Mouse (Mus musculus): ENCODE results near the gene Calr. TPM values are rescaled to one million over a fixed set of nuclear protein-coding genes. Genes with fewer than 3 reads are reported as not detected.
A peak's percentile ranks its signal among the peaks of the same experiment; 100 is the strongest.

Calr gene
- total and polyA plus RNA-seq, 2 experiments from 2014 or later, result 350 to 457 TPM

DNA sequence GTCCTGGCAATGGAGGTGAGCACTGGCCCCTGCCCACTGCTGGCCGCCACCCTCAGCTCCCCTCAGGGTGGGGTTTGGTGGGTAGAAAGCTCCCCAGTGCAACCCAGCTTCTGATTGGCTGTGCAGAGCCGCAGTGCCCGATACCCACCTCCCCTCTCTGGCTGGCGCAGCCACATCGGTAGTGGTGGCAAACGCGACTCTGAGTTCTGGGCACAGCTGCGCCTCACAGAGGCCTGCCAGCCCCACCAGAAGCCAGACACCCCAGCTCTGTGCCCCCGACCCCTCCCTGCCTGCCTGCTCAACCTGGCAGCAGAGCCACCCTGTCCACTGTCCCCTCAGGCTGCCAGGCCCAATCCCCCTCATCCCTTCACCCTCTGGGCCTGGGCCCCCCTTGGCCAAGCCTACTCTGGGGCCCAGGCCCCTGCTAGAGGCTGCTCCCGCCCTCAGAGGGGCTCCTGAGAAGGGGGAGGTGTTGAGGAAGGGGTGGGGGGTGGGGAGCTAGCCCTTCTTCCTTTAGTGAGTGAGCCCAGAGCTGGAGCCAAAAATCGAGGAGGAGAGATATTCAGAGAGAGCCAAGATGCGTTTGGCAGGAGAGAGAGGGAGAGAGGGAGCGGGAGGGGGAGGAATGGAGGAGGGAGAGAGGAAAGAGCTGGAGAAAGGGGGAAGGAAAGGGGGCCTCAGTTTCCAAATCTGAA, 52.8 kb downstream of the Calr start:
- Histone ChIP-seq H3K9ac (replicated peaks; ENCODE audit: low read length) (peak overlapping the region; percentile 35), H3K9me3 (ENCODE audit: low read length) (no peaks in the 10 kb centered on the region), H3K4me2 (ENCODE audit: low read depth, low read length) (peak overlapping the region; percentile 44), H3K27me3 (ENCODE audit: insufficient read depth, low read length) (peaks cover 5% of the 10 kb centered on the region; the same call in 1 of the 2 replicates), H3K4me1 (ENCODE audit: insufficient read depth, low read length) (peaks cover 25% of the 10 kb centered on the region), H3K36me3 (ENCODE audit: insufficient read depth, low read length) (no peaks in the 10 kb centered on the region), H3K27ac (peak overlapping the region; percentile 93), H3K4me3 (ENCODE audit: low read length) (no peak overlapping the region)
- TF ChIP-seq CTCF (IDR thresholded peaks at IDR 0.05; ENCODE audit: low read depth), result peak; percentile 22; the same call in 1 of the 2 replicates
- DNase-seq (ENCODE audit: low spot score) (peak; percentile 91), ATAC-seq (peak; percentile 92)
- WGBS, result 35% methylated on average over 13 of the region's 13 CpGs

GRCm38 (mm10) chr8:84793134-84793533, 53.6 kb downstream of the Calr start:
- 68% methylated on average over 9 of the region's 9 CpGs for WGBS
- Histone ChIP-seq H3K4me2 (ENCODE audit: low read depth, low read length) (peak overlapping the region; percentile 44), H3K27ac (peak overlapping the region; percentile 93), H3K4me1 (ENCODE audit: insufficient read depth, low read length) (peaks cover 30% of the 10 kb centered on the region), H3K36me3 (ENCODE audit: insufficient read depth, low read length) (no peaks in the 10 kb centered on the region), H3K9ac (replicated peaks; ENCODE audit: low read length) (peak overlapping the region; percentile 35; the same call in 1 of the 2 replicates), H3K27me3 (ENCODE audit: insufficient read depth, low read length) (peaks cover 5% of the 10 kb centered on the region), H3K9me3 (ENCODE audit: low read length) (no peaks in the 10 kb centered on the region), H3K4me3 (ENCODE audit: low read length) (no peak overlapping the region)
- DNase-seq (ENCODE audit: low spot score) (no peak), ATAC-seq (no peak)
- no peak for TF ChIP-seq CTCF (IDR thresholded peaks at IDR 0.05; ENCODE audit: low read depth)

DNA sequence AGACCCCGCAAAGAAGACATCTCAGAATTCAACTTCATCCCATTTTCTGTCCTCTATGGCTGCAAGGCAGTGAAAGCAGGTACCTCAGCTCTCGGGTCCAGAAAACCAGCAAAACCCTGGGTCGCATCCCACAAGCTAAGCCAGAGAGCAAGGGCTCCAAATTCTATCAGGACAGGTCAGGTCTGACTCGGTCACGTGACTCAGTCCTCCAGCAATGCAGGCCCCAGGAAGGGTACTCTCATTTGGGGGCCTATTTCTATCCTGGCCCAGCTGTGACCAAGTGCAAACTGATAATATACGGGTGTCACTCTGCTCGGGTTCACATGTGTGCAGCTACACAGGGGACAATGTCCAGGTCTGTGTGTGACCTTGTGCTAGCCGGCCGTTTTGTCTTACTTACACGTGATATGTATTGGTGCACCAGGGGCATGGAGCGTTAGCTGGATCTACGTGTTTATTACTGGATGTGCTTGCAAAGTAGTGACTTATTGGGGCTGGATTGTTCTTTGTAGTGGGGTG, 54.2 kb downstream of the Calr start:
- peaks cover 35% of the 10 kb centered on the region for H3K4me1 ChIP-seq (ENCODE audit: insufficient read depth, low read length)
- H3K9ac ChIP-seq (replicated peaks; ENCODE audit: low read length), result no peak overlapping the region
- 73% methylated on average over 12 of the region's 12 CpGs for WGBS
- peak overlapping the region; percentile 93; the same call in 1 of the 2 replicates for H3K27ac ChIP-seq
- DNase-seq (ENCODE audit: low spot score) (no peak), ATAC-seq (no peak)
- H3K4me3 ChIP-seq (ENCODE audit: low read length), result no peak overlapping the region
- H3K4me2 ChIP-seq (ENCODE audit: low read depth, low read length), result no peak overlapping the region
- no peaks in the 10 kb centered on the region for H3K9me3 ChIP-seq (ENCODE audit: low read length)
- peaks cover 5% of the 10 kb centered on the region; the same call in 1 of the 2 replicates for H3K27me3 ChIP-seq (ENCODE audit: insufficient read depth, low read length)
- no peak for TF ChIP-seq CTCF (IDR thresholded peaks at IDR 0.05; ENCODE audit: low read depth)
- H3K36me3 ChIP-seq (ENCODE audit: insufficient read depth, low read length), result no peaks in the 10 kb centered on the region

Small RNAs within 50 kb of the gene (microRNA-seq; reads per million reads assigned to microRNA genes)
- 0.88 to 1.1 reads per million in 2 experiments for gene Mir7069

Other genes with a start within 250 kb of the Calr start
Only the 30 nearest of the 31 such genes appear.
- 12.5 and 13.3 TPM in 2 replicates for gene Ier2, start 184.1 kb downstream of the Calr start, total RNA-seq (2014; rRNA removed)
- 20.9 TPM in 2 replicates for gene Ier2, start 184.1 kb downstream of the Calr start, polyA plus RNA-seq (2015; fragmentation: Nextera tagmentation; extraction: Ambion mirVana)
- 69.5 and 93.3 TPM in 2 replicates for gene Trmt1, start 160.6 kb downstream of the Calr start, total RNA-seq (2014; rRNA removed)
- 71.2 and 79.2 TPM in 2 replicates for gene Trmt1, start 160.6 kb downstream of the Calr start, polyA plus RNA-seq (2015; fragmentation: Nextera tagmentation; extraction: Ambion mirVana)
- gene Nacc1, start 159.1 kb downstream of the Calr start, total RNA-seq (2014; rRNA removed), result 110 and 129 TPM in 2 replicates
- gene Nacc1, start 159.1 kb downstream of the Calr start, polyA plus RNA-seq (2015; fragmentation: Nextera tagmentation; extraction: Ambion mirVana), result 13.8 and 14.9 TPM in 2 replicates
- gene Lyl1, start 145.5 kb downstream of the Calr start, total RNA-seq (2014; rRNA removed), result 1.7 and 7.8 TPM in 2 replicates
- 2.0 and 2.3 TPM in 2 replicates for gene Lyl1, start 145.5 kb downstream of the Calr start, polyA plus RNA-seq (2015; fragmentation: Nextera tagmentation; extraction: Ambion mirVana)
- 1.2 TPM in 1 of 2 replicates, not detected in the other for gene G430095P16Rik, start 123.9 kb downstream of the Calr start, total RNA-seq (2014; rRNA removed)
- gene G430095P16Rik, start 123.9 kb downstream of the Calr start, polyA plus RNA-seq (2015; fragmentation: Nextera tagmentation; extraction: Ambion mirVana), result 1.1 and 1.7 TPM in 2 replicates
- 90.4 and 92.5 TPM in 2 replicates for gene Nfix, start 46.6 kb downstream of the Calr start, total RNA-seq (2014; rRNA removed)
- gene Nfix, start 46.6 kb downstream of the Calr start, polyA plus RNA-seq (2015; fragmentation: Nextera tagmentation; extraction: Ambion mirVana), result 123 and 126 TPM in 2 replicates
- gene Dand5, start 24.1 kb downstream of the Calr start, total RNA-seq (2014; rRNA removed), result 6.6 and 7.2 TPM in 2 replicates
- 12.3 and 12.5 TPM in 2 replicates for gene Dand5, start 24.1 kb downstream of the Calr start, polyA plus RNA-seq (2015; fragmentation: Nextera tagmentation; extraction: Ambion mirVana)
- gene Gadd45gip1, start 15.4 kb downstream of the Calr start, total RNA-seq (2014; rRNA removed), result 33.0 and 34.1 TPM in 2 replicates
- 43.4 and 45.3 TPM in 2 replicates for gene Gadd45gip1, start 15.4 kb downstream of the Calr start, polyA plus RNA-seq (2015; fragmentation: Nextera tagmentation; extraction: Ambion mirVana)
- gene Rad23a, start 6.3 kb downstream of the Calr start, total RNA-seq (2014; rRNA removed), result 62.5 and 68.1 TPM in 2 replicates
- gene Rad23a, start 6.3 kb downstream of the Calr start, polyA plus RNA-seq (2015; fragmentation: Nextera tagmentation; extraction: Ambion mirVana), result 90.6 and 98.0 TPM in 2 replicates
- gene Farsa, start 10.1 kb upstream of the Calr start, total RNA-seq (2014; rRNA removed), result 77.5 and 86.1 TPM in 2 replicates
- gene Farsa, start 10.1 kb upstream of the Calr start, polyA plus RNA-seq (2015; fragmentation: Nextera tagmentation; extraction: Ambion mirVana), result 87.4 and 89.8 TPM in 2 replicates
- gene Syce2, start 25.2 kb upstream of the Calr start, total RNA-seq (2014; rRNA removed), result 11.8 and 14.0 TPM in 2 replicates
- gene Syce2, start 25.2 kb upstream of the Calr start, polyA plus RNA-seq (2015; fragmentation: Nextera tagmentation; extraction: Ambion mirVana), result 62.1 and 64.4 TPM in 2 replicates
- 24.9 and 37.8 TPM in 2 replicates for gene Gcdh, start 47.0 kb upstream of the Calr start, total RNA-seq (2014; rRNA removed)
- 36.5 and 41.3 TPM in 2 replicates for gene Gcdh, start 47.0 kb upstream of the Calr start, polyA plus RNA-seq (2015; fragmentation: Nextera tagmentation; extraction: Ambion mirVana)
- gene Klf1, start 55.0 kb upstream of the Calr start, total RNA-seq (2014; rRNA removed), result 1.2 TPM in 1 of 2 replicates, not detected in the other
- 0.34 and 0.98 TPM in 2 replicates for gene Klf1, start 55.0 kb upstream of the Calr start, polyA plus RNA-seq (2015; fragmentation: Nextera tagmentation; extraction: Ambion mirVana)
- 15.0 and 24.5 TPM in 2 replicates for gene Dnase2a, start 61.6 kb upstream of the Calr start, total RNA-seq (2014; rRNA removed)
- gene Dnase2a, start 61.6 kb upstream of the Calr start, polyA plus RNA-seq (2015; fragmentation: Nextera tagmentation; extraction: Ambion mirVana), result 8.6 and 8.8 TPM in 2 replicates
- 70.9 and 83.0 TPM in 2 replicates for gene Mast1, start 90.4 kb upstream of the Calr start, total RNA-seq (2014; rRNA removed)
- 61.9 and 69.5 TPM in 2 replicates for gene Mast1, start 90.4 kb upstream of the Calr start, polyA plus RNA-seq (2015; fragmentation: Nextera tagmentation; extraction: Ambion mirVana)
- 5.8 and 11.6 TPM in 2 replicates for gene Rtbdn, start 100.1 kb upstream of the Calr start, total RNA-seq (2014; rRNA removed)
- 3.5 and 4.1 TPM in 2 replicates for gene Rtbdn, start 100.1 kb upstream of the Calr start, polyA plus RNA-seq (2015; fragmentation: Nextera tagmentation; extraction: Ambion mirVana)
- not detected in 2 replicates for gene Gm49661, start 122.5 kb upstream of the Calr start, total RNA-seq (2014; rRNA removed)
- not detected in 2 replicates for gene Gm49661, start 122.5 kb upstream of the Calr start, polyA plus RNA-seq (2015; fragmentation: Nextera tagmentation; extraction: Ambion mirVana)
- 688 and 763 TPM in 2 replicates for gene Prdx2, start 122.7 kb upstream of the Calr start, total RNA-seq (2014; rRNA removed)
- gene Prdx2, start 122.7 kb upstream of the Calr start, polyA plus RNA-seq (2015; fragmentation: Nextera tagmentation; extraction: Ambion mirVana), result 925 and 937 TPM in 2 replicates
- gene Rnaseh2a, start 122.8 kb upstream of the Calr start, total RNA-seq (2014; rRNA removed), result 37.3 and 45.9 TPM in 2 replicates
- gene Rnaseh2a, start 122.8 kb upstream of the Calr start, polyA plus RNA-seq (2015; fragmentation: Nextera tagmentation; extraction: Ambion mirVana), result 59.0 and 59.7 TPM in 2 replicates
- 16.9 and 17.8 TPM in 2 replicates for gene Junb, start 131.8 kb upstream of the Calr start, total RNA-seq (2014; rRNA removed)
- 6.3 and 7.9 TPM in 2 replicates for gene Junb, start 131.8 kb upstream of the Calr start, polyA plus RNA-seq (2015; fragmentation: Nextera tagmentation; extraction: Ambion mirVana)
- gene Hook2, start 143.7 kb upstream of the Calr start, total RNA-seq (2014; rRNA removed), result 18.9 and 19.0 TPM in 2 replicates
- gene Hook2, start 143.7 kb upstream of the Calr start, polyA plus RNA-seq (2015; fragmentation: Nextera tagmentation; extraction: Ambion mirVana), result 29.7 and 33.4 TPM in 2 replicates
- gene Best2, start 167.6 kb upstream of the Calr start, total RNA-seq (2014; rRNA removed), result not detected in 2 replicates
- gene Best2, start 167.6 kb upstream of the Calr start, polyA plus RNA-seq (2015; fragmentation: Nextera tagmentation; extraction: Ambion mirVana), result 0.09 and 0.26 TPM in 2 replicates
- gene Asna1, start 178.3 kb upstream of the Calr start, total RNA-seq (2014; rRNA removed), result 165 and 172 TPM in 2 replicates
- 149 and 150 TPM in 2 replicates for gene Asna1, start 178.3 kb upstream of the Calr start, polyA plus RNA-seq (2015; fragmentation: Nextera tagmentation; extraction: Ambion mirVana)
- 220 and 238 TPM in 2 replicates for gene Trir, start 179.9 kb upstream of the Calr start, total RNA-seq (2014; rRNA removed)
- gene Trir, start 179.9 kb upstream of the Calr start, polyA plus RNA-seq (2015; fragmentation: Nextera tagmentation; extraction: Ambion mirVana), result 146 and 152 TPM in 2 replicates
- gene Tnpo2, start 190.0 kb upstream of the Calr start, total RNA-seq (2014; rRNA removed), result 174 and 183 TPM in 2 replicates
- 48.1 and 49.1 TPM in 2 replicates for gene Tnpo2, start 190.0 kb upstream of the Calr start, polyA plus RNA-seq (2015; fragmentation: Nextera tagmentation; extraction: Ambion mirVana)
- 104 and 114 TPM in 2 replicates for gene Fbxw9, start 213.1 kb upstream of the Calr start, total RNA-seq (2014; rRNA removed)
- 78.9 and 82.2 TPM in 2 replicates for gene Fbxw9, start 213.1 kb upstream of the Calr start, polyA plus RNA-seq (2015; fragmentation: Nextera tagmentation; extraction: Ambion mirVana)
- gene Gm5741, start 221.0 kb upstream of the Calr start, total RNA-seq (2014; rRNA removed), result not detected in 2 replicates
- 0.71 and 0.76 TPM in 2 replicates for gene Gm5741, start 221.0 kb upstream of the Calr start, polyA plus RNA-seq (2015; fragmentation: Nextera tagmentation; extraction: Ambion mirVana)
- 77.5 and 103 TPM in 2 replicates for gene Dhps, start 224.8 kb upstream of the Calr start, total RNA-seq (2014; rRNA removed)
- gene Dhps, start 224.8 kb upstream of the Calr start, polyA plus RNA-seq (2015; fragmentation: Nextera tagmentation; extraction: Ambion mirVana), result 118 and 123 TPM in 2 replicates
- gene Wdr83os, start 233.8 kb upstream of the Calr start, total RNA-seq (2014; rRNA removed), result 109 and 123 TPM in 2 replicates
- gene Wdr83os, start 233.8 kb upstream of the Calr start, polyA plus RNA-seq (2015; fragmentation: Nextera tagmentation; extraction: Ambion mirVana), result 129 and 131 TPM in 2 replicates
- 21.4 TPM in 2 replicates for gene Wdr83, start 234.4 kb upstream of the Calr start, total RNA-seq (2014; rRNA removed)
- 38.6 and 38.9 TPM in 2 replicates for gene Wdr83, start 234.4 kb upstream of the Calr start, polyA plus RNA-seq (2015; fragmentation: Nextera tagmentation; extraction: Ambion mirVana)